Mouse (Mus musculus) cerebellum, postnatal 36 days (tissue): Measurements from ENCODE around the gene Rbm19.

ENCODE experiments used
- DNase-seq, 2 experiments: peaks; one replicate each; pipeline ENCODE4 v3.0.0; 2021 to 2022; ENCODE audit warnings: mixed read lengths in 2 of 2

Gene Rbm19

DNA sequence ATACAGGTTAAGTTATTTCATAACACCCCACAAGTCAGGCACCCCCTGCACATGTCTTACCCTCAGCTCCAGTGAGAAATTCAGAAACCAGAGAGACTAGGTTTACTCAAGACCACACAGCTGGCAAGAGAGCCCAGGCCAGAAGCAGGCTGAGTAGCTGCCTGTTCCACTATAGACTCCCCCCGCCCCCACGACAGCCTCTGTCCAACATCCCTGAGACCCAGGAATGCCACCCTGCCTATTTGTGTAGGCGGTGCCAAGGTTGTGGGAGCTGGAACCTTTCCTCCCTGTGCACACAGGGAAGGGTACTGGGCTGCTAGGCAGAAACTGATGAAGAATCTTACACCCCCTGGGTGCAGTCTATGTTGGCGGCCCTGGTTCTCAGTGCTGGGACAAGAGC, 91.2 kb downstream of the Rbm19 start:
- DNase-seq = no peak

DNA sequence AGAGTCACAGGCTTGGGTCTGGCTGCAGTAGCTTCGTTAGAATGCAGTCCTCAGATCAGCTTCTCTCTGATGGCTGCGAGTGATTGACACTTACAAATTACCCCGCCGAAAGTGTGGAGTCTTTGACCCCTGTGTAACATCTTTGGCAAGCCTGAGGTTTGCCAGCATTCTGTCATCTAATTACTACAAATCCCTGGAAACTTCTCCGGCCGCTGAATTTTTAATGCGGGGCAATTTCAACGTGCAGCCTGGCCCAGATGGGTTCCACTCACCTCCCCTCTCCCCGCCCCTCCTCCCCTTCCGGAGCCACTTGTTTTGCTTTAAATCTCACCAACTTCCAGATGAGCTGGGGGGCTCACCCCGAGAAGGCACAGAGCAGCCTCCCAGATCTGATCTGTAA, 94.4 kb downstream of the Rbm19 start:
- DNase-seq = no peak

- DNase-seq = peak; percentile 70 to 76
Measured at GRCm38 (mm10) chr5:120211182-120211581, 94.9 kb downstream of the Rbm19 start.

- DNase-seq = no peak
Measured at GRCm38 (mm10) chr5:120214511-120214910, 98.2 kb downstream of the Rbm19 start.

DNA sequence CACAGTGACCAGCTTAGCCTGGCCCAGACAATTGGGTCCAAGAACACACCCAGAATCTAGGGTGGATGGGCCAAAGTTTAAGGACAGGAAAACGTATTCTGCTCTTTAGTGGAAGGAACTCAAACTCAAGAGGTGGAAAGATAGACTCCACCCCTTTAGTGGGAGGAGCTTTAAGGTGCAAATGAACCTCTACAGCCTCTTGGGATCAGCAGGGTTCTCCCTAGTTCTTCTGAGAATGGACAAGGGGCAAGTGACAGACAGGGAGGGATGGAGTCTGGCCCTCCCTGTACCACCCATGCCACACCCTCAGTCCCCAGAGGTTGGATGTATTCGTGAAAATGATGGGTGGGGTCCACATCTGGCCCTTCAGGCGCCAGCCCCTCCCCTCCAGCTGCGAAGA, 105.0 kb downstream of the Rbm19 start:
- DNase-seq = no peak

- DNase-seq = no peak
Measured at GRCm38 (mm10) chr5:120225383-120225782, 109.1 kb downstream of the Rbm19 start.

DNA sequence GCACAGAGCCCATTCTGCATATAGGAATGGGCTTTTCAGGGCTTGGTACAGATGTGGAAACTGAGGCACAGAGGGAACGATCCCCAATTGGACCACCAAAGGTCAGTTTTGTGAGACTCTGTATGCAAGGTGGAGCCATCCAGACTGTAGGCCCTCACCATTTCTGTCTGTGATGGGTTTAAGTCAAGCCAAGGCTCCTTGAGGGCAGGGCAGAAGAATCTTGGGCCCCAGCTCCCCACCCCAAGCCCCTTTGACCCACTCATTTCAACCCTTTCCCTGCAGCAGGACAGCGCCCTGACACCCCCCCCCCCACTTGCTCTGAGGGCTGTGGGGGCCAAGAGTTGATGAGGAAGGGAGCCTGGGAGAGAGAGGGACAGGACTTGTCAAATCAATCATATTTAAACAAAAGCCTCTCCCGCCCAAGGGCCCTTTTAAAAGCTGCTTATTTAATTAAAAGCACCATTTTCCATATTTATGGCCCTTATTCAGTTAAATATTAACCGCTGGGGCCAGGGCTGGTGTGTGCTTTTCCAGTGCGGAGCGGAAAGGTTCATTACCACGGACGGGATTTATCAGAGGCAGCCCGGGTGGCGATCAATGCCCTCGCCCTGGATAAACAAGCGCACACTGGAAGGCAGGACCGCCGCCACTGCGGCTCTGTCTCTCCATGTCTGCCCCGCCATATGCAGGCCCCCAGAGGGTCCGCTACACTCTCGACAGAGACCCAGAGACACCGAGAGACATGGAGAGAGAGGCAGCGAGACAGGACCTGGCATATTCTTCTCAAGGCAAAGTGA, 112.5 kb downstream of the Rbm19 start:
- no peak for DNase-seq

- no peak for DNase-seq
Measured at GRCm38 (mm10) chr5:120231435-120232147, 115.3 kb downstream of the Rbm19 start.

GRCm38 (mm10) chr5:120235147-120235546, 118.9 kb downstream of the Rbm19 start:
- no peak for DNase-seq

DNA sequence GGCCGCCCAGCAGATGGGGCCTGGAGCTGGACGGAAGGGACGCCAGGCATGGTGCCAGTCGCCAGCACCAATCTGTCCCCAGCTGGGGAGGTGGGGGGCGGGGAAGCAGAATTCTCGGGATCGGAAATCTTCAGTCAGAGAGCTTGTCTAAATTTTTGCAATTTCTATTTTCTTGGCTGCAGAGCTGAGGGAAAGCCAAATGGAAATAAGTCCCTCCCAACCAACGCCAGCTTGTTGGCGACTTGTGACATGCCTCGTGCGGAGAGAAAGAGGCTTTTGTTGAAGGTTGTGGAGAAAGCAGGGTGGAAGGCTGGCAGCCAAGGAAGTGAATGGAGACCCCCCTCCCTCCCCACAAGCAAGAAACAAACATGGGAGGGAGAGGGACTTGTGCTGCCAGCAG, 119.3 kb downstream of the Rbm19 start:
- DNase-seq = peak; percentile 9 to 26

DNA sequence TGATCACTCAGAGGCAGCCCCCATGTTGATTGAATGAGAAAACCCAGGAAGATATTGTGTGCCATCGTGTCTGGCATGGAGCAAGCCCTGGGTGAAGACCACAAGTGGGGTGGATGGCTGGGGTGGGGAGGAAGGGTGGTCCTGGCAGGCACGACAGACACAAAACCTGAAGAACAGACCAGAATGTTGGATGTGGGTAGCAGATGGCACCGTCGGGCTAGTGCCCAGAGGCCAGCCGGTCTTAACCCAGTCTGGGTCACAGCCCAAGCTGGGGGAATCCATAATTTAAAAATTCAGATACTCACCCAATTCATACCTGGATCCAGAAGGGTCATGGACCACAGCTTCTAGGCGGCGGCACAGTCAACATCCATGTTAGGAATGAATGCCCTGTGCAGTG, 123.8 kb downstream of the Rbm19 start:
- no peak for DNase-seq

DNA sequence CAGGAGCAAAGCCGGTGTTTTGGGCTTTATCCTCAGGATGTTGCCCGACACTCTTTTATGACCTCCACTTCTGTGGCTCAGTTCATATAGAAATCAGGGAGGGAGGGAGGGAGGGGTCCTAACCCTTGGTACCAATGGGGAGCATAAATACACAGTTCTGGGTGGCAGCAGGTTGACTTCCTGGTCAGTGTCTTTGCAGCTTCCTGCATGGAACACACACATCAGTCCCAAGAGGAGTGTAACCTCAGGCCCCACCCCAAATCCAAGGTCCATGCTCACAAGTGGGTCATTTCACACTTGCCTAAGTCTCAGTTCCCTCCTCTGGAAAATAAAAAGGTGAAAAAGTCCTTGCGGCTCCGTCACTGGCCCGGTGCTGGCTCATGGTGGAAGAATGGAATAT, 129.1 kb downstream of the Rbm19 start:
- no peak for DNase-seq
